Mouse (Mus musculus): Measurements from ENCODE around the gene Upk3a. TPM values are rescaled to one million over a fixed set of nuclear protein-coding genes. Genes with fewer than 3 reads are reported as not detected.

Upk3a gene
- polyA plus RNA-seq, 1 experiment from 2014 or later, result 2.4 TPM

GRCm38 (mm10) chr15:85063421-85063820, 46.5 kb downstream of the Upk3a start:
- DNase-seq (no peak), ATAC-seq (ENCODE audit: insufficient read depth) (no peak)
- Histone ChIP-seq H3K4me1 (ENCODE audit: insufficient read depth) (no peaks in the 10 kb centered on the region), H3K36me3 (ENCODE audit: insufficient read depth) (peaks cover 39% of the 10 kb centered on the region), H3K9me3 (ENCODE audit: low read depth, low read length) (no peaks in the 10 kb centered on the region), H3K27me3 (ENCODE audit: insufficient read depth, low read length) (no peaks in the 10 kb centered on the region), H3K4me3 (ENCODE audit: low read depth, low read length) (no peak overlapping the region), H3K4me2 (no peak overlapping the region), H3K9ac (no peak overlapping the region), H3K27ac (ENCODE audit: low read depth) (no peak overlapping the region)
- no peak for TF ChIP-seq CTCF (IDR thresholded peaks at IDR 0.05; ENCODE audit: low read depth)
- WGBS, result 84% methylated on average over 2 of the region's 2 CpGs

- peak; percentile 85 for TF ChIP-seq CTCF (IDR thresholded peaks at IDR 0.05; ENCODE audit: low read depth)
- Histone ChIP-seq H3K4me1 (ENCODE audit: insufficient read depth) (no peaks in the 10 kb centered on the region), H3K27ac (ENCODE audit: low read depth) (no peak overlapping the region), H3K9me3 (ENCODE audit: low read depth, low read length) (no peaks in the 10 kb centered on the region), H3K4me2 (no peak overlapping the region), H3K4me3 (ENCODE audit: low read depth, low read length) (no peak overlapping the region), H3K36me3 (ENCODE audit: insufficient read depth) (no peaks in the 10 kb centered on the region), H3K9ac (no peak overlapping the region), H3K27me3 (ENCODE audit: insufficient read depth, low read length) (no peaks in the 10 kb centered on the region)
- WGBS, result 24% methylated on average over 2 of the region's 2 CpGs
- ATAC-seq (ENCODE audit: insufficient read depth) (no peak), DNase-seq (peak; percentile 85)
Measured at GRCm38 (mm10) chr15:85070561-85070960, 53.6 kb downstream of the Upk3a start.

Other genes with a start within 250 kb of the Upk3a start
- 0.88 and 1.8 TPM in 2 replicates for gene Phf21b, start 161.1 kb upstream of the Upk3a start, polyA plus RNA-seq (2014; fragmentation: Nextera tagmentation; extraction: Ambion mirVana)
- 0.47 and 0.63 TPM in 2 replicates for gene Gm29666, start 97.1 kb upstream of the Upk3a start, polyA plus RNA-seq (2014; fragmentation: Nextera tagmentation; extraction: Ambion mirVana)
- 44.5 and 48.2 TPM in 2 replicates for gene Nup50, start 93.7 kb upstream of the Upk3a start, polyA plus RNA-seq (2014; fragmentation: Nextera tagmentation; extraction: Ambion mirVana)
- gene 5031439G07Rik, start 28.6 kb upstream of the Upk3a start, polyA plus RNA-seq (2014; fragmentation: Nextera tagmentation; extraction: Ambion mirVana), result 11.6 and 13.5 TPM in 2 replicates
- gene Fam118a, start 11.8 kb downstream of the Upk3a start, polyA plus RNA-seq (2014; fragmentation: Nextera tagmentation; extraction: Ambion mirVana), result 37.0 and 37.5 TPM in 2 replicates
- gene Smc1b, start 114.8 kb downstream of the Upk3a start, polyA plus RNA-seq (2014; fragmentation: Nextera tagmentation; extraction: Ambion mirVana), result 0.16 and 0.21 TPM in 2 replicates
- 0.36 and 0.37 TPM in 2 replicates for gene Ribc2, start 114.9 kb downstream of the Upk3a start, polyA plus RNA-seq (2014; fragmentation: Nextera tagmentation; extraction: Ambion mirVana)
- gene Fbln1, start 188.8 kb downstream of the Upk3a start, polyA plus RNA-seq (2014; fragmentation: Nextera tagmentation; extraction: Ambion mirVana), result 277 and 302 TPM in 2 replicates

Data from lung, embryonic 14.5 days (tissue).